Mouse (Mus musculus): ENCODE results near the gene Npdc1. TPM values are rescaled to one million over a fixed set of nuclear protein-coding genes. Genes with fewer than 3 reads are reported as not detected.

Npdc1 gene
- polyA plus RNA-seq, 1 experiment from 2014 or later: 2.5 TPM

Other genes with a start within 250 kb of the Npdc1 start
- gene Nrarp, start 218.6 kb upstream of the Npdc1 start, polyA plus RNA-seq (2018): not detected in 3 replicates
- gene Tor4a, start 202.5 kb upstream of the Npdc1 start, polyA plus RNA-seq (2018): 56.5 to 71.1 TPM (median 57.4 TPM) in 3 replicates
- gene Nelfb, start 187.9 kb upstream of the Npdc1 start, polyA plus RNA-seq (2018): 18.9 to 30.4 TPM (median 29.5 TPM) in 3 replicates
- not detected in 3 replicates for gene Stpg3, start 184.7 kb upstream of the Npdc1 start, polyA plus RNA-seq (2018)
- not detected in 3 replicates for gene Fam166a, start 180.6 kb upstream of the Npdc1 start, polyA plus RNA-seq (2018)
- 49.1 to 144 TPM (median 76.8 TPM) in 3 replicates for gene Tubb4b, start 174.6 kb upstream of the Npdc1 start, polyA plus RNA-seq (2018)
- gene Slc34a3, start 165.0 kb upstream of the Npdc1 start, polyA plus RNA-seq (2018): not detected in 3 replicates
- gene Rnf224, start 162.6 kb upstream of the Npdc1 start, polyA plus RNA-seq (2018): not detected in 3 replicates
- 0.21 to 0.42 TPM in 2 of 3 replicates, not detected in the other for gene Rnf208, start 157.1 kb upstream of the Npdc1 start, polyA plus RNA-seq (2018)
- not detected in 3 replicates for gene Cysrt1, start 156.9 kb upstream of the Npdc1 start, polyA plus RNA-seq (2018)
- gene AL732309.1, start 152.5 kb upstream of the Npdc1 start, polyA plus RNA-seq (2018): 3.0 to 6.1 TPM (median 4.7 TPM) in 3 replicates
- gene Tmem203, start 143.9 kb upstream of the Npdc1 start, polyA plus RNA-seq (2018): 5.9 to 17.1 TPM (median 12.4 TPM) in 3 replicates
- gene Tprn, start 136.7 kb upstream of the Npdc1 start, polyA plus RNA-seq (2018): 6.1 to 7.8 TPM (median 6.6 TPM) in 3 replicates
- 26.0 to 60.7 TPM (median 55.7 TPM) in 3 replicates for gene Ssna1, start 126.9 kb upstream of the Npdc1 start, polyA plus RNA-seq (2018)
- gene Anapc2, start 126.9 kb upstream of the Npdc1 start, polyA plus RNA-seq (2018): 51.0 to 59.8 TPM (median 54.1 TPM) in 3 replicates
- gene Tmem210, start 111.2 kb upstream of the Npdc1 start, polyA plus RNA-seq (2018): not detected in 3 replicates
- not detected in 3 replicates for gene Lrrc26, start 109.4 kb upstream of the Npdc1 start, polyA plus RNA-seq (2018)
- gene Grin1, start 80.2 kb upstream of the Npdc1 start, polyA plus RNA-seq (2018): not detected in 3 replicates
- 36.0 to 43.5 TPM (median 43.4 TPM) in 3 replicates for gene Man1b1, start 67.0 kb upstream of the Npdc1 start, polyA plus RNA-seq (2018)
- 101 to 192 TPM (median 107 TPM) in 3 replicates for gene Dpp7, start 43.0 kb upstream of the Npdc1 start, polyA plus RNA-seq (2018)
- gene Uap1l1, start 33.7 kb upstream of the Npdc1 start, polyA plus RNA-seq (2018): 55.8 to 128 TPM (median 119 TPM) in 3 replicates
- gene Sapcd2, start 27.0 kb upstream of the Npdc1 start, polyA plus RNA-seq (2018): 0.13 to 0.73 TPM in 2 of 3 replicates, not detected in the other
- gene Entpd2, start 3.5 kb upstream of the Npdc1 start, polyA plus RNA-seq (2018): 0.07 TPM in 1 of 3 replicates, not detected in the others
- 1.3 to 2.4 TPM (median 2.2 TPM) in 3 replicates for gene Fut7, start 23.9 kb downstream of the Npdc1 start, polyA plus RNA-seq (2018)
- gene Abca2, start 29.4 kb downstream of the Npdc1 start, polyA plus RNA-seq (2018): 9.5 to 19.7 TPM (median 13.5 TPM) in 3 replicates
- not detected in 3 replicates for gene Clic3, start 57.5 kb downstream of the Npdc1 start, polyA plus RNA-seq (2018)
- gene Paxx, start 61.7 kb downstream of the Npdc1 start, polyA plus RNA-seq (2018): 6.0 to 12.9 TPM (median 6.4 TPM) in 3 replicates
- gene Ptgds, start 70.7 kb downstream of the Npdc1 start, polyA plus RNA-seq (2018): not detected in 3 replicates
- gene Lcn12, start 94.6 kb downstream of the Npdc1 start, polyA plus RNA-seq (2018): not detected in 3 replicates
- 21.9 to 35.3 TPM (median 28.7 TPM) in 3 replicates for gene Fbxw5, start 101.4 kb downstream of the Npdc1 start, polyA plus RNA-seq (2018)
- gene C8g, start 102.4 kb downstream of the Npdc1 start, polyA plus RNA-seq (2018): 0.14 to 2.1 TPM in 2 of 3 replicates, not detected in the other
- gene Traf2, start 147.6 kb downstream of the Npdc1 start, polyA plus RNA-seq (2018): 6.2 to 13.5 TPM (median 12.4 TPM) in 3 replicates
- gene Edf1, start 158.5 kb downstream of the Npdc1 start, polyA plus RNA-seq (2018): 258 to 279 TPM (median 262 TPM) in 3 replicates
- 0.04 to 0.60 TPM (median 0.15 TPM) in 3 replicates for gene Mamdc4, start 175.5 kb downstream of the Npdc1 start, polyA plus RNA-seq (2018)
- 9.0 to 13.7 TPM (median 13.0 TPM) in 3 replicates for gene Phpt1, start 175.9 kb downstream of the Npdc1 start, polyA plus RNA-seq (2018)
- gene Ajm1, start 182.4 kb downstream of the Npdc1 start, polyA plus RNA-seq (2018): 0.07 to 0.50 TPM (median 0.26 TPM) in 3 replicates
- gene Rabl6, start 209.2 kb downstream of the Npdc1 start, polyA plus RNA-seq (2018): 48.4 to 64.3 TPM (median 52.1 TPM) in 3 replicates
- not detected in 3 replicates for gene Ccdc183, start 218.3 kb downstream of the Npdc1 start, polyA plus RNA-seq (2018)
- gene Tmem141, start 222.7 kb downstream of the Npdc1 start, polyA plus RNA-seq (2018): 22.2 to 28.7 TPM (median 23.3 TPM) in 3 replicates
- 12.7 to 19.5 TPM (median 16.6 TPM) in 3 replicates for gene Fcna, start 228.7 kb downstream of the Npdc1 start, polyA plus RNA-seq (2018)

Measured in macrophage (primary cell).